Mouse (Mus musculus) 416B (cell line): ENCODE results near the gene Atp13a3.
A peak's percentile ranks its signal among the peaks of the same experiment; 100 is the strongest.

Source experiments
- DNase-seq: peaks from one replicate; pipeline ENCODE4 v3.0.0; 2011; ENCODE audit warnings: low read depth

Gene Atp13a3

DNA sequence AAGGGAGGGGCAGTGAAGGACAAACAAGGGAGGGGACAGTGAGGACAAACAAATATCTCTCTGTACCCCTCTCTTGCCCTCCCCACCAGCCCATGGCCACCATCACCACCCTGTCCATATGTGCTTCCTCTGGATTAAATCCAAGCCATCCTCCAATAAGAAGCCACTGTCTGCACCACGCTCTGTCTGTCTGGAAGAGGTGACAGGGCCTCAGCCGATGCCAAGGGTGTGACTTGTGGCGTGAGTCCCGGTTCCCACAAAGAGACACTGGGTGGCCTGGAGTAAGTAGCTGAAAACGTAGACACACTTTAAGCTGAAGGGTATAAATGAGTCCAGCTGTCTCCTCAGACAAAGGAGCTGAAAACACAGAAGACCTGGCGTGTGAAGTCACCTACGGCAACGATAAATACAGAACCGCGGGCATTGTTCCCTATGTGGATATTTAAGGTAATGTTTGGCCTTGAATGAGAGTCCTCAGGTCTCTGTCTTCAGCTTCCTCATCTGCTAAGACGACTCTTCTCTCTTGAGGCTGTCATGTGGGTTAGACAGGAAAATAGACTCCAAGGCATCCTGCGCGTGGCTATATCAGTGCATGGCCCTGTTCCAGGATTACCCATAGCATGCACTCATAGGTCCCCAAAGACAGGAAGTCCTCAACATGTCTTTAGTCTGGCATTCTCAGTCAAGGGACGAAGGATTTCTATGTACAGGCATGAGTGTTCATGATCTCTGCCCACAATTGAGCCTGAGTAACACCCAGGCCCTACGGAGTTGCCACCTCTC lies 130.0 kb downstream of the Atp13a3 start:
- peak; percentile 20 for DNase-seq

DNA sequence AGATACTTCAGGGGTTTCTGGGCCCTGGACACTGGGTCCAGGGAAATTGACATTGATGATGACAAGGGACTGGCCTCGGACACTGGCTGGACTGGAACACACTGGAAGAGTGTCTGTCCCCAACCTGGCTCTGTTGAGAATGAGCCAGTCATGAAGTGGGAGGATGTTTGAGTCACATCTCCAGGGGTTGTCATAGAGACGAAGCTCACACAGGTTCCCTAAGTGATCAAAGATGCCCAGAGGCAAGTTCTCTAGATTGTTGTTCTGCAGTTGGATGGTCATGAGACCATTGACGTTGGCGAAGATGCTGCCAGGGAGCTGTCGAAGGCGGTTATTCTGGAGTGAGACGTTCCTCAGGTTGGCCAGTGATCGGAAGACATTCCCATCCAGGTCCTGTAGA lies 132.7 kb downstream of the Atp13a3 start:
- no peak for DNase-seq

DNA sequence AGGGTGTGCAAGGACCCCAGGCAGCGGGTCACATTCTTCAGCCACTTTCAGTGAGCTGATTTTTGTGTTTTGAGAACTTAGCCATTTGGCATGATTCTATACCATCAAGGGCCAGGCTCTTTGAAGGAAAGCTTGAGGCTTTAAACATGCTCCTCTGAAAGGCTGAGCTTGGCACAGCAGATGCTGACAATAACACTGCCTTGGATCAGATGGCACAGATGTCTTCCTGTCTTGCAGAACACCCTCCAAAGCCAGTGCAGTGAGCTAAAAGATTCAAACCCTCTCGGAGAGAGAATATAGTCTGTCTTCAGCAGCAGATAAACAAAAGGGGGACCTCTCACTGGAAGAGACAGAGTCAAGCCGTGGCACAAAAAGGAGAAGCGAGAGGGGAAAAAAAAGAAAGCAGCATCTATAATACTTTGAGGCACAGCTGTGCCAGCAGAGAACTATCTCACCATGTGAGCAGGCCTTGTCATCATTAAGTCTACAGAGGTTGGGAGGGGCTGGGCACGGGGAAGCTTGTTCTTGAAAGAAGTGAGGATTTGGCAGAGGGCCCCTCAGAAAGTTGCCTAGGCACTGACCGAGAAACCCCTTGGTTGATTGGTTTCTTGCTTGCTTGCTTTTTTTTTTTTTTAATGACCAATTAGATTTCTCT lies 133.7 kb downstream of the Atp13a3 start:
- no peak for DNase-seq

- DNase-seq = no peak
Observed at GRCm38 (mm10) chr16:30271223-30271761, 134.5 kb downstream of the Atp13a3 start.

GRCm38 (mm10) chr16:30267359-30267758 lies 138.4 kb downstream of the Atp13a3 start, which contains the start of gene Cpn2:
Gene Cpn2 (minus strand): TSS chr16:30267499.
- DNase-seq = no peak

GRCm38 (mm10) chr16:30266561-30266960 lies 139.2 kb downstream of the Atp13a3 start:
- DNase-seq = no peak

- peak; percentile 46 for DNase-seq
Observed at GRCm38 (mm10) chr16:30265611-30266010, 140.2 kb downstream of the Atp13a3 start.

GRCm38 (mm10) chr16:30263156-30263555 lies 142.6 kb downstream of the Atp13a3 start:
- peak; percentile 22 for DNase-seq

GRCm38 (mm10) chr16:30262664-30263063 lies 143.1 kb downstream of the Atp13a3 start:
- peak; percentile 77 for DNase-seq
